Mouse (Mus musculus): ENCODE data around the gene Fn1. TPM values are rescaled to one million over a fixed set of nuclear protein-coding genes. Genes with fewer than 3 reads are reported as not detected.

The Fn1 gene
- polyA plus RNA-seq, 1 experiment from 2014 or later = 184 TPM

- Histone ChIP-seq H3K9me3 (replicated peaks; ENCODE audit: control insufficient read depth, low read length) (no peaks in the 10 kb centered on the region), H3K36me3 (ENCODE audit: control insufficient read depth, insufficient read depth) (no peaks in the 10 kb centered on the region), H3K27ac (ENCODE audit: low read length) (no peak overlapping the region), H3K4me2 (ENCODE audit: low read depth, low read length) (no peak overlapping the region), H3K27me3 (ENCODE audit: control insufficient read depth, insufficient read depth, low read depth, low read length) (no peaks in the 10 kb centered on the region), H3K4me1 (ENCODE audit: control insufficient read depth, low read depth, low read length) (no peaks in the 10 kb centered on the region), H3K4me3 (ENCODE audit: low read depth, low read length) (no peak overlapping the region), H3K9ac (ENCODE audit: low read depth, low read length) (no peak overlapping the region)
- no peak for ATAC-seq (ENCODE audit: low read depth)
- 84% methylated on average over 10 of the region's 10 CpGs for WGBS (ENCODE audit: insufficient replicate concordance)
Measured at GRCm38 (mm10) chr1:71642794-71643193, 10.2 kb downstream of the Fn1 start.

- H3K9ac ChIP-seq (ENCODE audit: low read depth, low read length) = no peak overlapping the region
- peaks cover 2% of the 10 kb centered on the region; the same call in 1 of the 2 replicates for H3K4me1 ChIP-seq (ENCODE audit: control insufficient read depth, low read depth, low read length)
- no peaks in the 10 kb centered on the region for H3K9me3 ChIP-seq (replicated peaks; ENCODE audit: control insufficient read depth, low read length)
- no peak overlapping the region for H3K4me3 ChIP-seq (ENCODE audit: low read depth, low read length)
- WGBS (ENCODE audit: insufficient replicate concordance) = 72% methylated on average over 11 of the region's 11 CpGs
- no peaks in the 10 kb centered on the region for H3K27me3 ChIP-seq (ENCODE audit: control insufficient read depth, insufficient read depth, low read depth, low read length)
- no peak for ATAC-seq (ENCODE audit: low read depth)
- no peak overlapping the region for H3K4me2 ChIP-seq (ENCODE audit: low read depth, low read length)
- H3K27ac ChIP-seq (ENCODE audit: low read length) = no peak overlapping the region
- H3K36me3 ChIP-seq (ENCODE audit: control insufficient read depth, insufficient read depth) = peaks cover 6% of the 10 kb centered on the region
Measured at GRCm38 (mm10) chr1:71641206-71641605, 11.8 kb downstream of the Fn1 start.

- Histone ChIP-seq H3K9me3 (replicated peaks; ENCODE audit: control insufficient read depth, low read length) (no peaks in the 10 kb centered on the region), H3K9ac (ENCODE audit: low read depth, low read length) (no peak overlapping the region), H3K36me3 (ENCODE audit: control insufficient read depth, insufficient read depth) (peaks cover 6% of the 10 kb centered on the region), H3K27me3 (ENCODE audit: control insufficient read depth, insufficient read depth, low read depth, low read length) (no peaks in the 10 kb centered on the region), H3K4me3 (ENCODE audit: low read depth, low read length) (no peak overlapping the region), H3K4me1 (ENCODE audit: control insufficient read depth, low read depth, low read length) (peaks cover 2% of the 10 kb centered on the region; the same call in 1 of the 2 replicates), H3K27ac (ENCODE audit: low read length) (no peak overlapping the region), H3K4me2 (ENCODE audit: low read depth, low read length) (no peak overlapping the region)
- WGBS (ENCODE audit: insufficient replicate concordance) = 68% methylated on average over 8 of the region's 8 CpGs
- ATAC-seq (ENCODE audit: low read depth) = no peak
Measured at GRCm38 (mm10) chr1:71640157-71640556, 12.8 kb downstream of the Fn1 start.

- no peaks in the 10 kb centered on the region for H3K9me3 ChIP-seq (replicated peaks; ENCODE audit: control insufficient read depth, low read length)
- peaks cover 6% of the 10 kb centered on the region for H3K36me3 ChIP-seq (ENCODE audit: control insufficient read depth, insufficient read depth)
- H3K4me1 ChIP-seq (ENCODE audit: control insufficient read depth, low read depth, low read length) = peaks cover 2% of the 10 kb centered on the region; the same call in 1 of the 2 replicates
- no peak overlapping the region for H3K4me2 ChIP-seq (ENCODE audit: low read depth, low read length)
- ATAC-seq (ENCODE audit: low read depth) = no peak
- no peak overlapping the region for H3K4me3 ChIP-seq (ENCODE audit: low read depth, low read length)
- H3K27me3 ChIP-seq (ENCODE audit: control insufficient read depth, insufficient read depth, low read depth, low read length) = no peaks in the 10 kb centered on the region
- no peak overlapping the region for H3K27ac ChIP-seq (ENCODE audit: low read length)
- H3K9ac ChIP-seq (ENCODE audit: low read depth, low read length) = no peak overlapping the region
- 72% methylated on average over 4 of the region's 4 CpGs for WGBS (ENCODE audit: insufficient replicate concordance)
Measured at GRCm38 (mm10) chr1:71636665-71637064, 16.3 kb downstream of the Fn1 start.

- Histone ChIP-seq H3K27ac (ENCODE audit: low read length) (no peak overlapping the region), H3K4me1 (ENCODE audit: control insufficient read depth, low read depth, low read length) (peaks cover 2% of the 10 kb centered on the region; the same call in 1 of the 2 replicates), H3K36me3 (ENCODE audit: control insufficient read depth, insufficient read depth) (peaks cover 6% of the 10 kb centered on the region), H3K4me3 (ENCODE audit: low read depth, low read length) (no peak overlapping the region), H3K9ac (ENCODE audit: low read depth, low read length) (no peak overlapping the region), H3K9me3 (replicated peaks; ENCODE audit: control insufficient read depth, low read length) (no peaks in the 10 kb centered on the region), H3K4me2 (ENCODE audit: low read depth, low read length) (no peak overlapping the region), H3K27me3 (ENCODE audit: control insufficient read depth, insufficient read depth, low read depth, low read length) (no peaks in the 10 kb centered on the region)
- ATAC-seq (ENCODE audit: low read depth) = no peak
- whole genome bisulfite sequencing (ENCODE audit: insufficient replicate concordance) = 65% methylated on average over 5 of the region's 5 CpGs
Measured at GRCm38 (mm10) chr1:71636116-71636515, 16.9 kb downstream of the Fn1 start.

- H3K27me3 ChIP-seq (ENCODE audit: control insufficient read depth, insufficient read depth, low read depth, low read length) = no peaks in the 10 kb centered on the region
- H3K36me3 ChIP-seq (ENCODE audit: control insufficient read depth, insufficient read depth) = peaks cover 6% of the 10 kb centered on the region
- 60% methylated on average over 10 of the region's 10 CpGs for WGBS (ENCODE audit: insufficient replicate concordance)
- no peak overlapping the region; the same call in 1 of the 2 replicates for H3K27ac ChIP-seq (ENCODE audit: low read length)
- no peak overlapping the region for H3K4me3 ChIP-seq (ENCODE audit: low read depth, low read length)
- no peaks in the 10 kb centered on the region for H3K9me3 ChIP-seq (replicated peaks; ENCODE audit: control insufficient read depth, low read length)
- peaks cover 2% of the 10 kb centered on the region; the same call in 1 of the 2 replicates for H3K4me1 ChIP-seq (ENCODE audit: control insufficient read depth, low read depth, low read length)
- ATAC-seq (ENCODE audit: low read depth) = no peak
- no peak overlapping the region for H3K4me2 ChIP-seq (ENCODE audit: low read depth, low read length)
- no peak overlapping the region for H3K9ac ChIP-seq (ENCODE audit: low read depth, low read length)
Measured at GRCm38 (mm10) chr1:71635101-71636014, 17.6 kb downstream of the Fn1 start.

GRCm38 (mm10) chr1:71634471-71634981 lies 18.5 kb downstream of the Fn1 start:
- 57% methylated on average over 6 of the region's 6 CpGs for WGBS (ENCODE audit: insufficient replicate concordance)
- no peaks in the 10 kb centered on the region for H3K9me3 ChIP-seq (replicated peaks; ENCODE audit: control insufficient read depth, low read length)
- H3K36me3 ChIP-seq (ENCODE audit: control insufficient read depth, insufficient read depth) = peaks cover 6% of the 10 kb centered on the region
- 0 out of 2 replicates have a peak overlapping the region, but pooled peaks have one; percentile 24 for H3K27ac ChIP-seq (ENCODE audit: low read length)
- H3K4me3 ChIP-seq (ENCODE audit: low read depth, low read length) = no peak overlapping the region
- no peaks in the 10 kb centered on the region for H3K27me3 ChIP-seq (ENCODE audit: control insufficient read depth, insufficient read depth, low read depth, low read length)
- H3K9ac ChIP-seq (ENCODE audit: low read depth, low read length) = no peak overlapping the region
- H3K4me1 ChIP-seq (ENCODE audit: control insufficient read depth, low read depth, low read length) = peaks cover 2% of the 10 kb centered on the region; the same call in 1 of the 2 replicates
- no peak overlapping the region for H3K4me2 ChIP-seq (ENCODE audit: low read depth, low read length)
- peak; percentile 86 for ATAC-seq (ENCODE audit: low read depth)

GRCm38 (mm10) chr1:71632387-71632786 lies 20.6 kb downstream of the Fn1 start:
- WGBS (ENCODE audit: insufficient replicate concordance) = 58% methylated on average over 10 of the region's 10 CpGs
- no peak overlapping the region for H3K4me3 ChIP-seq (ENCODE audit: low read depth, low read length)
- peaks cover 2% of the 10 kb centered on the region; the same call in 1 of the 2 replicates for H3K4me1 ChIP-seq (ENCODE audit: control insufficient read depth, low read depth, low read length)
- no peaks in the 10 kb centered on the region for H3K27me3 ChIP-seq (ENCODE audit: control insufficient read depth, insufficient read depth, low read depth, low read length)
- no peaks in the 10 kb centered on the region for H3K9me3 ChIP-seq (replicated peaks; ENCODE audit: control insufficient read depth, low read length)
- H3K4me2 ChIP-seq (ENCODE audit: low read depth, low read length) = no peak overlapping the region
- H3K27ac ChIP-seq (ENCODE audit: low read length) = no peak overlapping the region
- ATAC-seq (ENCODE audit: low read depth) = no peak; the same call in 1 of the 2 replicates
- H3K9ac ChIP-seq (ENCODE audit: low read depth, low read length) = no peak overlapping the region
- H3K36me3 ChIP-seq (ENCODE audit: control insufficient read depth, insufficient read depth) = peaks cover 6% of the 10 kb centered on the region

GRCm38 (mm10) chr1:71631811-71632210 lies 21.2 kb downstream of the Fn1 start:
- peaks cover 2% of the 10 kb centered on the region; the same call in 1 of the 2 replicates for H3K4me1 ChIP-seq (ENCODE audit: control insufficient read depth, low read depth, low read length)
- no peak overlapping the region for H3K9ac ChIP-seq (ENCODE audit: low read depth, low read length)
- no peaks in the 10 kb centered on the region for H3K9me3 ChIP-seq (replicated peaks; ENCODE audit: control insufficient read depth, low read length)
- H3K27me3 ChIP-seq (ENCODE audit: control insufficient read depth, insufficient read depth, low read depth, low read length) = no peaks in the 10 kb centered on the region
- H3K4me2 ChIP-seq (ENCODE audit: low read depth, low read length) = no peak overlapping the region
- H3K4me3 ChIP-seq (ENCODE audit: low read depth, low read length) = no peak overlapping the region
- peaks cover 2% of the 10 kb centered on the region; the same call in 1 of the 2 replicates for H3K36me3 ChIP-seq (ENCODE audit: control insufficient read depth, insufficient read depth)
- no peak overlapping the region for H3K27ac ChIP-seq (ENCODE audit: low read length)
- ATAC-seq (ENCODE audit: low read depth) = no peak
- WGBS (ENCODE audit: insufficient replicate concordance) = 66% methylated on average over 6 of the region's 6 CpGs

Data from liver, embryonic 16.5 days (tissue).